Mouse (Mus musculus): ENCODE measurements at regions not wholly inside any gene's neighbourhood (a gene's known extent, or its start where the extent isn't known, plus 50 kb on each side); places are given as distances from the start of the nearest gene placed in this dataset.

- no peaks in the 10 kb centered on the region for H3K36me3 ChIP-seq (ENCODE audit: control insufficient read depth, insufficient read depth)
- ATAC-seq, result no peak
- no peaks in the 10 kb centered on the region for H3K27me3 ChIP-seq (replicated peaks; ENCODE audit: control insufficient read depth, insufficient read depth, low read length)
- H3K4me1 ChIP-seq (replicated peaks; ENCODE audit: control insufficient read depth, insufficient read depth, low read length), result no peaks in the 10 kb centered on the region
- no peak overlapping the region for H3K4me2 ChIP-seq (replicated peaks; ENCODE audit: low read depth)
- H3K27ac ChIP-seq (ENCODE audit: low read depth, low read length), result no peak overlapping the region
- TF ChIP-seq CTCF (IDR thresholded peaks at IDR 0.05; ENCODE audit: low read depth), result no peak
- H3K9ac ChIP-seq (ENCODE audit: low read depth, low read length), result no peak overlapping the region
- H3K4me3 ChIP-seq (ENCODE audit: low read depth, low read length), result no peak overlapping the region
- H3K9me3 ChIP-seq (ENCODE audit: control insufficient read depth), result no peaks in the 10 kb centered on the region
- WGBS, result 70% methylated on average over 3 of the region's 3 CpGs
Measured at GRCm38 (mm10) chr17:85776876-85777275, 88.8 kb upstream of the Six2 start.

GRCm38 (mm10) chr17:85768341-85768740 lies 80.3 kb upstream of the Six2 start:
- ATAC-seq, result no peak
- Histone ChIP-seq H3K9ac (ENCODE audit: low read depth, low read length) (no peak overlapping the region), H3K4me1 (replicated peaks; ENCODE audit: control insufficient read depth, insufficient read depth, low read length) (no peaks in the 10 kb centered on the region), H3K4me3 (ENCODE audit: low read depth, low read length) (no peak overlapping the region), H3K27ac (ENCODE audit: low read depth, low read length) (no peak overlapping the region), H3K36me3 (ENCODE audit: control insufficient read depth, insufficient read depth) (no peaks in the 10 kb centered on the region), H3K27me3 (replicated peaks; ENCODE audit: control insufficient read depth, insufficient read depth, low read length) (no peaks in the 10 kb centered on the region), H3K9me3 (ENCODE audit: control insufficient read depth) (no peaks in the 10 kb centered on the region), H3K4me2 (replicated peaks; ENCODE audit: low read depth) (no peak overlapping the region)
- TF ChIP-seq CTCF (IDR thresholded peaks at IDR 0.05; ENCODE audit: low read depth), result no peak
- WGBS, result 79% methylated on average over 10 of the region's 10 CpGs

DNA sequence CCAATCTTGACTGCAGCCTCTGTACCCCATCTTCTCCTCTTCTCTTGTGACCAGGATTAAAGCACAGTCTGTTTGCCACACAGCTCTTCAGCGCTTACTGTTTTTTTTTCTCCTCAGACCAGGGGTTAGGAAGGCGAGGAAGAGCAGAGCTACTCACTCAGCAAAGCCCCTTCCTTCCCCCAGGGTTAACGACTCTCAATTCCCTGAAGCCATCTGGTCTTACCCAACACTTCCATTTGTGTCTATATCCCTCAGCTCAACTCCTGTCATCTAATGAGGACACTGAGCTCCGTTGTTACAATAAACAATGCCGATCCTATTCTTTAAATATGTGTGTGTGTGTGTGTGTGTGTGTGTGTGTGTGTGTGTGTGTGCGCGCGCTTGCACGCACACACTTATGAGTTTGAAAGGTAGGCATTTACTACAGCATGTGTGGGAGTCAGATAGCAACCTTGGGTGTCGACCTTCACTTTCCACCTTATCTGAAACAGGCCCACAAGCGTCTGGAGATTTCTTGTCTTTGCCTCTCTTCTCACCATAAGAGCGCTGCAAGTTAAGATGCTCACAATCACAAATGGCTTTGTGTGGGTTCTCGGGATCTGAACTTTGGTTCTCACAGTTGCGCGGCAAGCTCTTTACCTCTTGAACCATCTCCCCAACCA lies 79.3 kb upstream of the Six2 start:
- Histone ChIP-seq H3K27ac (ENCODE audit: low read depth, low read length) (no peak overlapping the region), H3K4me2 (replicated peaks; ENCODE audit: low read depth) (no peak overlapping the region), H3K4me3 (ENCODE audit: low read depth, low read length) (no peak overlapping the region), H3K27me3 (replicated peaks; ENCODE audit: control insufficient read depth, insufficient read depth, low read length) (no peaks in the 10 kb centered on the region), H3K9me3 (ENCODE audit: control insufficient read depth) (no peaks in the 10 kb centered on the region), H3K4me1 (replicated peaks; ENCODE audit: control insufficient read depth, insufficient read depth, low read length) (no peaks in the 10 kb centered on the region), H3K9ac (ENCODE audit: low read depth, low read length) (no peak overlapping the region), H3K36me3 (ENCODE audit: control insufficient read depth, insufficient read depth) (no peaks in the 10 kb centered on the region)
- 76% methylated on average over 15 of the region's 15 CpGs for whole genome bisulfite sequencing
- ATAC-seq, result no peak
- no peak for TF ChIP-seq CTCF (IDR thresholded peaks at IDR 0.05; ENCODE audit: low read depth)

DNA sequence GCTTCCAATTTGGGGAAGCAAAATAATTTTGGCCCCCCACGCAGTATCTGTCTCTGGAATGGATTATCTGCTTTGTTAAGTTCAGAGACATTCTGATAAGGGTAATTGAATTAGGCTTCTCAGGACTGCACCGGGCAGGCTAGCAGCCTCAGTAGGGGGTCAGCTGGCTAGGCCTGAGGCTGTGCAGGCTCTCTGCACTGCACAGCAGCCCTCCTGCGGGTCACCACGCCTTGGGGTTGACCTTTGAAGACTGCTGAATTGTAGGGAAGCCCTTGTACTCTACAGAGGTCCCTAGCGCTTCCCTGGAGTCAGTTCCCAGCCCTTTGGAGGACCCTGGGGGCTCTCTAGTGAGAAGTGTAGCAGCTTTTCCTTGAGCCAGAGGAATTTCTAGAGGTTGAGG lies 78.5 kb upstream of the Six2 start:
- Histone ChIP-seq H3K4me3 (ENCODE audit: low read depth, low read length) (no peak overlapping the region), H3K4me1 (replicated peaks; ENCODE audit: control insufficient read depth, insufficient read depth, low read length) (no peaks in the 10 kb centered on the region), H3K9me3 (ENCODE audit: control insufficient read depth) (no peaks in the 10 kb centered on the region), H3K9ac (ENCODE audit: low read depth, low read length) (no peak overlapping the region), H3K4me2 (replicated peaks; ENCODE audit: low read depth) (no peak overlapping the region), H3K36me3 (ENCODE audit: control insufficient read depth, insufficient read depth) (no peaks in the 10 kb centered on the region), H3K27me3 (replicated peaks; ENCODE audit: control insufficient read depth, insufficient read depth, low read length) (no peaks in the 10 kb centered on the region), H3K27ac (ENCODE audit: low read depth, low read length) (no peak overlapping the region)
- TF ChIP-seq CTCF (IDR thresholded peaks at IDR 0.05; ENCODE audit: low read depth), result no peak
- 23% methylated on average over 5 of the region's 5 CpGs for WGBS
- ATAC-seq, result no peak

GRCm38 (mm10) chr17:85758581-85759098 lies 70.6 kb upstream of the Six2 start:
- Histone ChIP-seq H3K9me3 (ENCODE audit: control insufficient read depth) (no peaks in the 10 kb centered on the region), H3K4me1 (replicated peaks; ENCODE audit: control insufficient read depth, insufficient read depth, low read length) (no peaks in the 10 kb centered on the region), H3K27me3 (replicated peaks; ENCODE audit: control insufficient read depth, insufficient read depth, low read length) (no peaks in the 10 kb centered on the region), H3K4me2 (replicated peaks; ENCODE audit: low read depth) (no peak overlapping the region), H3K36me3 (ENCODE audit: control insufficient read depth, insufficient read depth) (no peaks in the 10 kb centered on the region), H3K27ac (ENCODE audit: low read depth, low read length) (no peak overlapping the region), H3K4me3 (ENCODE audit: low read depth, low read length) (no peak overlapping the region), H3K9ac (ENCODE audit: low read depth, low read length) (no peak overlapping the region)
- ATAC-seq, result no peak
- no peak for TF ChIP-seq CTCF (IDR thresholded peaks at IDR 0.05; ENCODE audit: low read depth)
- 42% methylated on average over 9 of the region's 9 CpGs for WGBS

DNA sequence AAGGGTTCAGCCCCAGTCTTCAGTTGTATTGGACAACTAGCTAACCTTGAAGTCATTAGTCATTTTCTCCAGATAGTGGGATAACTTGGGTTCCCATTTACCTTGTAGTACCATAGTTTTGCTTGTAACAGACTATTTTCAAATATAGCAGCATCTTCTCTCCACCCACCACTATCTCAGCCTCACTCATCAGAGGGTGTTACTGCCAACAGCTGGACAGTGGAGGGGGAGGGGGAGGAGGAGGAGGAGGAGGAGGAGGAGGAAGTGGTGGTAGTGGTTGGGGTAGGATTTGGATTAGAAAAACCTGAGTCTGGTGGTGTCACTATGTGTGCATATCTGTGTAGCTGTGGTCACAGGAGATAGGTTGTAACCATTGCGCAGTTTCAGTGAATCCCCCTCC lies 69.6 kb upstream of the Six2 start:
- no peak for ATAC-seq
- no peaks in the 10 kb centered on the region for H3K27me3 ChIP-seq (replicated peaks; ENCODE audit: control insufficient read depth, insufficient read depth, low read length)

More for the DNA sequence above, 69.6 kb upstream of the Six2 start:
- TF ChIP-seq CTCF (IDR thresholded peaks at IDR 0.05; ENCODE audit: low read depth), result no peak
- 85% methylated on average over 1 of the region's 1 CpGs for WGBS
- H3K36me3 ChIP-seq (ENCODE audit: control insufficient read depth, insufficient read depth), result no peaks in the 10 kb centered on the region
- no peaks in the 10 kb centered on the region for H3K4me1 ChIP-seq (replicated peaks; ENCODE audit: control insufficient read depth, insufficient read depth, low read length)
- H3K9me3 ChIP-seq (ENCODE audit: control insufficient read depth), result no peaks in the 10 kb centered on the region
- no peak overlapping the region for H3K4me3 ChIP-seq (ENCODE audit: low read depth, low read length)
- no peak overlapping the region for H3K27ac ChIP-seq (ENCODE audit: low read depth, low read length)
- H3K9ac ChIP-seq (ENCODE audit: low read depth, low read length), result no peak overlapping the region
- no peak overlapping the region for H3K4me2 ChIP-seq (replicated peaks; ENCODE audit: low read depth)

Data from intestine, postnatal 0 days (tissue).